Comparison of ENCODE assay signal across 10 mouse cellular contexts in the genomic region with DNA sequence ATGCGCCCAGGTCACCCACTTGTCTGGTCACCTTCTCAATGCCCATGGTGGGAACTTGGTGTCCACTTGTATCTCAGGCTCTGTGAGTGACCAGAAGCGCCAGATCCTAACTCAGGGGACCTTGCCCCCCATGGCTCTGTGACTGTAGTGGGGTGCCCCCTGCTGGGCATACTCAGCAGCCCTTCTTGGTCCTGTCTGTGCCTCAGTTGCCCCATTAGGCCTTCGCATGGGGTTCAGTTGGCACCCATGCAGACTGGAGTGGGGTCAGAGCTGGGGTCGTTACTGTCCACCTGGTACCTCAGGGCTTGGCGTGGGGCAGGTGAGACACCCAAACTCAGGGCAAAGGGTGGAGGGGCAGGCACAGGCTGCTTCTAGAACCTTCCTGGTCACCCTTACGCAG. TPM values are rescaled to one million over a fixed set of nuclear protein-coding genes. Genes with fewer than 3 reads are reported as not detected.
DNase-seq lines count a peak whose midpoint lies in the region; ATAC-seq and TF ChIP-seq lines count a peak whose summit lies in the region.
"Had no signal": no experiment of that assay in that cellular context is flagged by ENCODE, and none has a peak within 500 bp of the region (broad histone marks: within the 10 kb centered on the region; RNA-seq: fewer than 3 reads in every experiment).

No protein-coding gene starts in this region.

- H3K27me3 ChIP-seq in forebrain, postnatal 0 days (ENCODE audit: insufficient read depth, low read length) = no peaks in the 10 kb centered on the region
- no peaks in the 10 kb centered on the region for H3K27me3 ChIP-seq in forebrain, embryonic 14.5 days (replicated peaks; ENCODE audit: control insufficient read depth, insufficient read depth, low read length)
- no peaks in the 10 kb centered on the region for H3K27me3 ChIP-seq in limb, embryonic 12.5 days
- H3K27me3 ChIP-seq: embryonic facial prominence, embryonic 12.5 days; liver, embryonic 15.5 days had no signal

- no peak overlapping the region for H3K4me3 ChIP-seq in forebrain, postnatal 0 days (ENCODE audit: low read depth, low read length)
- H3K4me3 ChIP-seq in forebrain, embryonic 14.5 days (ENCODE audit: low read depth, low read length) = no peak overlapping the region
- no peak overlapping the region for H3K4me3 ChIP-seq in limb, embryonic 12.5 days (replicated peaks)
- H3K4me3 ChIP-seq: embryonic facial prominence, embryonic 12.5 days; liver, embryonic 15.5 days had no signal

- H3K9me3 ChIP-seq in forebrain, postnatal 0 days (ENCODE audit: low read length) = no peaks in the 10 kb centered on the region
- H3K9me3 ChIP-seq in forebrain, embryonic 14.5 days (replicated peaks; ENCODE audit: control insufficient read depth, low read length) = no peaks in the 10 kb centered on the region
- H3K9me3 ChIP-seq in limb, embryonic 12.5 days = no peaks in the 10 kb centered on the region
- H3K9me3 ChIP-seq: embryonic facial prominence, embryonic 12.5 days; liver, embryonic 15.5 days had no signal

- H3K36me3 ChIP-seq in forebrain, postnatal 0 days (ENCODE audit: insufficient read depth) = peaks cover 22% of the 10 kb centered on the region
- peaks cover 37% of the 10 kb centered on the region for H3K36me3 ChIP-seq in forebrain, embryonic 14.5 days (ENCODE audit: control insufficient read depth, insufficient read depth, low read length)
- peaks cover 44% of the 10 kb centered on the region for H3K36me3 ChIP-seq in limb, embryonic 12.5 days

- H3K4me2 ChIP-seq in forebrain, postnatal 0 days (ENCODE audit: low read depth) = no peak overlapping the region
- no peak overlapping the region for H3K4me2 ChIP-seq in forebrain, embryonic 14.5 days (ENCODE audit: low read length)
- no peak overlapping the region for H3K4me2 ChIP-seq in limb, embryonic 12.5 days
- H3K4me2 ChIP-seq: embryonic facial prominence, embryonic 12.5 days; liver, embryonic 15.5 days had no signal

- no peak for ATAC-seq in forebrain, postnatal 0 days
- ATAC-seq in forebrain, embryonic 14.5 days = no peak
- ATAC-seq in limb, embryonic 12.5 days (ENCODE audit: insufficient number of reproducible peaks, insufficient read depth, low FRiP score, low TSS enrichment, low read depth) = no peak

- no peaks in the 10 kb centered on the region for H3K4me1 ChIP-seq in forebrain, postnatal 0 days (ENCODE audit: insufficient read depth)
- H3K4me1 ChIP-seq in forebrain, embryonic 14.5 days (ENCODE audit: control insufficient read depth, insufficient read depth, low read length) = no peaks in the 10 kb centered on the region
- H3K4me1 ChIP-seq in limb, embryonic 12.5 days (replicated peaks) = peaks cover 22% of the 10 kb centered on the region

- H3K27ac ChIP-seq in forebrain, postnatal 0 days (ENCODE audit: low read depth, low read length) = no peak overlapping the region
- H3K27ac ChIP-seq in forebrain, embryonic 14.5 days (ENCODE audit: low read depth, low read length) = no peak overlapping the region
- peak overlapping the region; percentile 69 for H3K27ac ChIP-seq in limb, embryonic 12.5 days
- H3K27ac ChIP-seq: embryonic facial prominence, embryonic 12.5 days had no signal

- DNase-seq in forebrain, postnatal 0 days = no peak
- no peak for DNase-seq in forebrain, embryonic 14.5 days (ENCODE audit: low spot score)
- peak; percentile 43 for DNase-seq in right cerebral cortex, postnatal 4 days
- no peak for DNase-seq in right cerebral cortex, postnatal 25 days
- DNase-seq in thymus, postnatal 36 days = peak; percentile 54 to 57
- DNase-seq in ovary, postnatal 36 days (ENCODE audit: low spot score) = no peak
- no peak for DNase-seq in frontal cortex, postnatal 10 days (ENCODE audit: low spot score in 2 of 2)

- peak; percentile 63 for TF ChIP-seq CTCF in forebrain, postnatal 0 days (IDR thresholded peaks at IDR 0.05; ENCODE audit: low read depth)

- H3K9ac ChIP-seq in forebrain, postnatal 0 days = no peak overlapping the region
- H3K9ac ChIP-seq in forebrain, embryonic 14.5 days (ENCODE audit: low read length) = no peak overlapping the region
- H3K9ac ChIP-seq in limb, embryonic 12.5 days (replicated peaks) = no peak overlapping the region
- H3K9ac ChIP-seq: embryonic facial prominence, embryonic 12.5 days; liver, embryonic 15.5 days had no signal

- 91% methylated on average over 6 of the region's 6 CpGs for WGBS in forebrain, postnatal 0 days
- 84% methylated on average over 6 of the region's 6 CpGs for WGBS in forebrain, embryonic 14.5 days
- 92% methylated on average over 6 of the region's 6 CpGs for WGBS in limb, embryonic 12.5 days

RNA-seq across cellular contexts. Expression of a gene that starts 6.0 kb away (rescaled TPM):
- total RNA-seq in forebrain, postnatal 0 days (2014; rRNA removed) = 58.2 and 84.6 TPM in 2 replicates
- polyA plus RNA-seq in forebrain, postnatal 0 days (2015; fragmentation: Nextera tagmentation; extraction: Ambion mirVana) = 91.9 and 107 TPM in 2 replicates
- polyA plus RNA-seq in forebrain, embryonic 14.5 days (2014; fragmentation: Nextera tagmentation; extraction: Ambion mirVana) = 96.4 and 101 TPM in 2 replicates
- polyA plus RNA-seq in limb, embryonic 12.5 days (2016; fragmentation: Nextera tagmentation; extraction: Ambion mirVana) = 120 and 122 TPM in 2 replicates

RNA-seq across cellular contexts. Expression of a gene that starts 16.6 kb away (rescaled TPM):
- total RNA-seq in forebrain, postnatal 0 days (2014; rRNA removed) = 0.14 and 0.15 TPM in 2 replicates
- 0.09 and 0.18 TPM in 2 replicates for polyA plus RNA-seq in forebrain, postnatal 0 days (2015; fragmentation: Nextera tagmentation; extraction: Ambion mirVana)
- 0.23 and 0.40 TPM in 2 replicates for polyA plus RNA-seq in forebrain, embryonic 14.5 days (2014; fragmentation: Nextera tagmentation; extraction: Ambion mirVana)
- 0.54 and 0.68 TPM in 2 replicates for polyA plus RNA-seq in limb, embryonic 12.5 days (2016; fragmentation: Nextera tagmentation; extraction: Ambion mirVana)

RNA-seq across cellular contexts. Expression of a gene that starts 27.1 kb away (rescaled TPM):
- total RNA-seq in forebrain, postnatal 0 days (2014; rRNA removed) = 7.1 and 7.9 TPM in 2 replicates
- polyA plus RNA-seq in forebrain, postnatal 0 days (2015; fragmentation: Nextera tagmentation; extraction: Ambion mirVana) = 1.0 and 2.1 TPM in 2 replicates
- polyA plus RNA-seq in forebrain, embryonic 14.5 days (2014; fragmentation: Nextera tagmentation; extraction: Ambion mirVana) = 1.1 and 2.3 TPM in 2 replicates
- polyA plus RNA-seq in limb, embryonic 12.5 days (2016; fragmentation: Nextera tagmentation; extraction: Ambion mirVana) = 8.4 and 8.6 TPM in 2 replicates

RNA-seq across cellular contexts. Expression of a gene that starts 30.2 kb away (rescaled TPM):
- 109 and 129 TPM in 2 replicates for total RNA-seq in forebrain, postnatal 0 days (2014; rRNA removed)
- polyA plus RNA-seq in forebrain, postnatal 0 days (2015; fragmentation: Nextera tagmentation; extraction: Ambion mirVana) = 25.6 and 26.5 TPM in 2 replicates
- 10.5 and 13.4 TPM in 2 replicates for polyA plus RNA-seq in forebrain, embryonic 14.5 days (2014; fragmentation: Nextera tagmentation; extraction: Ambion mirVana)
- 20.7 and 22.5 TPM in 2 replicates for polyA plus RNA-seq in limb, embryonic 12.5 days (2016; fragmentation: Nextera tagmentation; extraction: Ambion mirVana)

RNA-seq across cellular contexts. Expression of a gene that starts 32.9 kb away (rescaled TPM):
- total RNA-seq in forebrain, postnatal 0 days (2014; rRNA removed) = 117 and 129 TPM in 2 replicates
- 282 and 333 TPM in 2 replicates for polyA plus RNA-seq in forebrain, postnatal 0 days (2015; fragmentation: Nextera tagmentation; extraction: Ambion mirVana)
- 175 and 197 TPM in 2 replicates for polyA plus RNA-seq in forebrain, embryonic 14.5 days (2014; fragmentation: Nextera tagmentation; extraction: Ambion mirVana)
- polyA plus RNA-seq in limb, embryonic 12.5 days (2016; fragmentation: Nextera tagmentation; extraction: Ambion mirVana) = 149 and 161 TPM in 2 replicates

Comparison
In these comparisons a context has a peak if more than half of its experiments do, and no peak if none do; other contexts are left out.
1. DNase-seq: peak in right cerebral cortex, postnatal 4 days (single experiment) and thymus, postnatal 36 days (2 of 2); none in forebrain, postnatal 0 days (single experiment), forebrain, embryonic 14.5 days (single experiment), right cerebral cortex, postnatal 25 days (single experiment), ovary, postnatal 36 days (single experiment) and frontal cortex, postnatal 10 days (0 of 2).